Mouse (Mus musculus) limb, embryonic 14.5 days (tissue): ENCODE measurements at regions not wholly inside any gene's neighbourhood (a gene's known extent, or its start where the extent isn't known, plus 50 kb on each side); places are given as distances from the start of the nearest gene placed in this dataset.

Experiments used
- ATAC-seq: fragments of 200-750 bp; cut with Nextera tagmentation; 2 replicates; pipeline ENCODE4 v1.8.0; 2017; ENCODE audit warnings: low read depth, moderate number of reproducible peaks, moderate TSS enrichment; ENCODE audit not compliant: low FRiP score
- DNase-seq: peaks from one replicate; pipeline ENCODE4 v3.0.0-alpha.2; 2015; ENCODE audit warnings: low spot score
- H3K27ac ChIP-seq: fragments of 300-500 bp; sonication (generic); replicated peaks from 2 replicates; pipeline ENCODE4 v1.5.1; 2014; ENCODE audit warnings: low read depth, mild to moderate bottlenecking, low read length, moderate library complexity, mixed read lengths
- H3K27me3 ChIP-seq: fragments of 300-500 bp; sonication (generic); 2 replicates; pipeline ENCODE4 v1.6.1; 2014; ENCODE audit warnings: low read length, mixed read lengths; ENCODE audit not compliant: control insufficient read depth, insufficient read depth
- H3K36me3 ChIP-seq: fragments of 300-500 bp; sonication (generic); 2 replicates; pipeline ENCODE4 v1.6.1; 2014; ENCODE audit warnings: mild to moderate bottlenecking, low read length, moderate library complexity, mixed read lengths; ENCODE audit not compliant: control insufficient read depth, insufficient read depth
- H3K4me1 ChIP-seq: fragments of 300-500 bp; sonication (generic); 2 replicates; pipeline ENCODE4 v1.6.1; 2014; ENCODE audit warnings: antibody characterized with exemption, low read length, mixed read lengths; ENCODE audit not compliant: control insufficient read depth, insufficient read depth
- H3K4me2 ChIP-seq: fragments of 300-500 bp; sonication (generic); replicated peaks from 2 replicates; pipeline ENCODE4 v1.6.1; 2014; ENCODE audit warnings: low read depth, mild to moderate bottlenecking, low read length, moderate library complexity; ENCODE audit not compliant: severe bottlenecking
- H3K4me3 ChIP-seq: fragments of 300-500 bp; sonication (generic); replicated peaks from 2 replicates; pipeline ENCODE4 v1.5.1; 2014; ENCODE audit warnings: low read length
- H3K9ac ChIP-seq: fragments of 300-500 bp; sonication (generic); 2 replicates; pipeline ENCODE4 v1.6.1; 2014; ENCODE audit warnings: mild to moderate bottlenecking, low read depth, low read length, moderate library complexity; ENCODE audit not compliant: severe bottlenecking
- H3K9me3 ChIP-seq: fragments of 300-500 bp; sonication (generic); 2 replicates; pipeline ENCODE4 v1.6.1; 2016; ENCODE audit warnings: low read length; ENCODE audit not compliant: control insufficient read depth
- POLR2A ChIP-seq: fragments of 200-500 bp; IDR thresholded peaks from 2 replicates; pipeline ENCODE4 v1.8.0; 2012; ENCODE audit warnings: inconsistent platforms, mild to moderate bottlenecking, moderate library complexity, borderline replicate concordance; ENCODE audit not compliant: insufficient read depth, insufficient read length; ENCODE audit errors: extremely low read depth
- WGBS: fragments of 180-500 bp; shearing (Covaris S2); extraction: QIAGEN DNeasy Blood & Tissue Kit; methylation state at CpG from one replicate; pipeline ENCODE4 v1.1.7; 2014; 5-methylcytosine and 5-hydroxymethylcytosine counted together

DNA sequence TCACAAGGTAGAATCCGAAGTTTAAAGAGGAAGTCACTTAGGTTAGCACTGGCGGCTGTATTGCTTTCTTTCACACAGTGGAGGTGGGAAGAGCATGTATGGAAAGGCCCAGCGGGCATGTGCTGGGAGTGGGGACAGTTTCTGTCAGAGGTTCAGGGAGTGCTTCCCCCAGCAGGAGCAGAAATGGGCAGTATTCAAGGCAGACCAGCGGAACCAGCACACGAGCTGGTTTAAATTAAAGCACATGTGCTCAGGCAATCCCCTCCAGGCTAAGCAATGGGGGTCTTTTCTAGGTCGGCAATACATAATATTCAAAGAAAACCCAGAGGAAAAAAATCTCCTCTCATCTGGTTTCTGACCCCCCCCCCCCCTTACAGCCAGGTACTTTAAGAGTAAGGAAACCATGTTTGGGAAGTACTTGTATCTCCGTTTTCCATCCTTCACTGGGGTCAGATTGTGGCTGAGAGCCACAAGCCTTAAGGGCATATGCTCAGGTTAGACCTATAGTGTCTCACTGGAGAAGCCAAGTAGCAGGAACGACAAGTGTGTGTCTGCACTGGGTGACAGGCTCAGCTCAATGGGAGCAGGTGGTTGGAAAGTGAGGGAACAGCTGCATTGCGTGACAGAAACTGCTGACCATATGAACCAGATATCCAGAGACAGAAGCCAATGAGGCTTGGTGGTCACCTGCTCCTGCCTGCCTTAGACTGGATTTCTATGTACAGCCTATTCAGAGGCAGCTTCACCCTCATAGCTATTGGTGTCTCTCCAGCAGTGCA is 111.3 kb upstream of the Mycn start:
- Histone ChIP-seq H3K9ac (no peak overlapping the region), H3K36me3 (no peaks in the 10 kb centered on the region), H3K4me3 (no peak overlapping the region), H3K4me2 (no peak overlapping the region), H3K27ac (no peak overlapping the region), H3K9me3 (no peaks in the 10 kb centered on the region), H3K27me3 (0 out of 2 replicates have a peak, but pooled peaks cover 6% of the 10 kb centered on the region), H3K4me1 (peaks cover 23% of the 10 kb centered on the region)
- TF ChIP-seq POLR2A: no peak
- DNase-seq (no peak), ATAC-seq (peak; percentile 62)
- 23% methylated on average over 9 of the region's 9 CpGs for WGBS

DNA sequence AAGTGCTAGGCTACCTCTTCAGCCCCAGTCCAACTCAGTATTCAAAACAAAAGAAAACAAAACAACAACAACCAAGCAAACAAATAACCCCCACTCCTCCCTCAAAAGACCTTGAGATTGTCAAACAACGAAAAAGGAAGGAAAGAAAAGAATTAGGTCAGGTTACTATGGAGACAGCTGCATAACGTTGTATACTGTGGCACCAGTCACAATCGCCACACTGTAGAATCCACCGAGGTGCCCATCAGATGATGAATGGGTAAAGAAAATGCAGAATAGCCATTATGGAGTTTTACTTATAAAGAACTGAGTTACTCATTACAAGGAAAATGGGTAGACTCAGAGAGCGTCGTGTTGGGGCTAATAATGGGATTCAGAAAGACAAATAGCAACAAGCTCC is 110.5 kb upstream of the Mycn start:
- no peak overlapping the region for H3K4me2 ChIP-seq
- H3K4me3 ChIP-seq: no peak overlapping the region
- no peak for TF ChIP-seq POLR2A
- DNase-seq (no peak), ATAC-seq (no peak)
- WGBS: 68% methylated on average over 6 of the region's 6 CpGs
- 0 out of 2 replicates have a peak, but pooled peaks cover 6% of the 10 kb centered on the region for H3K27me3 ChIP-seq
- H3K36me3 ChIP-seq: no peaks in the 10 kb centered on the region
- peaks cover 31% of the 10 kb centered on the region for H3K4me1 ChIP-seq
- no peaks in the 10 kb centered on the region for H3K9me3 ChIP-seq
- H3K27ac ChIP-seq: no peak overlapping the region
- H3K9ac ChIP-seq: no peak overlapping the region

- ATAC-seq (peak; percentile 54), DNase-seq (peak; percentile 60)
- no peaks in the 10 kb centered on the region for H3K9me3 ChIP-seq
- H3K4me2 ChIP-seq: no peak overlapping the region; the same call in 1 of the 2 replicates
- H3K27ac ChIP-seq: no peak overlapping the region
- 0 out of 2 replicates have a peak, but pooled peaks cover 6% of the 10 kb centered on the region for H3K27me3 ChIP-seq
- H3K4me3 ChIP-seq: no peak overlapping the region
- H3K36me3 ChIP-seq: no peaks in the 10 kb centered on the region
- no peak overlapping the region for H3K9ac ChIP-seq
- peaks cover 31% of the 10 kb centered on the region for H3K4me1 ChIP-seq
- WGBS: under 1% methylated on average over 8 of the region's 8 CpGs
- no peak for TF ChIP-seq POLR2A
Measured at GRCm38 (mm10) chr12:13049659-13050058, 107.9 kb upstream of the Mycn start.

- no peak for TF ChIP-seq POLR2A
- H3K4me2 ChIP-seq: no peak overlapping the region
Measured at GRCm38 (mm10) chr12:13048168-13048727, 106.5 kb upstream of the Mycn start.

DNA sequence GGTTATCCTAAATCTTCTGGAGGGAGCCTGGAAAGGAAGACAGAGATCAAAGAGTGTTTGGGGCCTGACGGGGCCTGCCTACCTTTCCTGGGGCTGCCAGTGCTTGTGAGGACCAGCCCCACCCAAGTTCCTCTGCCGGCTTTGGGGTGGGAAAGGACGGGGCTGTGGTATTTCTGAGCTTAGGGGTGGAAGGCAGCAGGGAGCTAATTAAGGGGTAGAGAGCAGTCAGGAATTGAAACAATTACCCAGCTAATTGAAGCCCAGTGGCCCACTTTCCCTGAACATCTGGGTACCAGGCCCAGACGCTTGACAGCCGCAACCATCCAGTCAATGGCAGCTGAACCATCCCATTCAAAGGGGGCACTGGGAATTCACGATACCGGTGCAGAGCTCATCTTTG is 101.2 kb upstream of the Mycn start:
- Histone ChIP-seq H3K27ac (no peak overlapping the region), H3K27me3 (no peaks in the 10 kb centered on the region), H3K4me1 (peaks cover 21% of the 10 kb centered on the region), H3K4me2 (no peak overlapping the region), H3K36me3 (no peaks in the 10 kb centered on the region), H3K4me3 (no peak overlapping the region), H3K9ac (no peak overlapping the region), H3K9me3 (no peaks in the 10 kb centered on the region)
- DNase-seq (no peak), ATAC-seq (no peak)
- WGBS: 17% methylated on average over 7 of the region's 7 CpGs
- TF ChIP-seq POLR2A: no peak

More at GRCm38 (mm10) chr12:13048168-13048727, 106.5 kb upstream of the Mycn start:
- H3K4me3 ChIP-seq: no peak overlapping the region
- H3K36me3 ChIP-seq: no peaks in the 10 kb centered on the region
- WGBS: 24% methylated on average over 13 of the region's 13 CpGs
- no peak for ATAC-seq
- peak; percentile 16 for DNase-seq
- H3K9me3 ChIP-seq: no peaks in the 10 kb centered on the region
- no peak overlapping the region for H3K9ac ChIP-seq
- H3K27me3 ChIP-seq: 0 out of 2 replicates have a peak, but pooled peaks cover 4% of the 10 kb centered on the region
- H3K27ac ChIP-seq: no peak overlapping the region
- H3K4me1 ChIP-seq: peaks cover 40% of the 10 kb centered on the region
